20 mouse cellular contexts compared by ENCODE assay signal in the genomic region with DNA sequence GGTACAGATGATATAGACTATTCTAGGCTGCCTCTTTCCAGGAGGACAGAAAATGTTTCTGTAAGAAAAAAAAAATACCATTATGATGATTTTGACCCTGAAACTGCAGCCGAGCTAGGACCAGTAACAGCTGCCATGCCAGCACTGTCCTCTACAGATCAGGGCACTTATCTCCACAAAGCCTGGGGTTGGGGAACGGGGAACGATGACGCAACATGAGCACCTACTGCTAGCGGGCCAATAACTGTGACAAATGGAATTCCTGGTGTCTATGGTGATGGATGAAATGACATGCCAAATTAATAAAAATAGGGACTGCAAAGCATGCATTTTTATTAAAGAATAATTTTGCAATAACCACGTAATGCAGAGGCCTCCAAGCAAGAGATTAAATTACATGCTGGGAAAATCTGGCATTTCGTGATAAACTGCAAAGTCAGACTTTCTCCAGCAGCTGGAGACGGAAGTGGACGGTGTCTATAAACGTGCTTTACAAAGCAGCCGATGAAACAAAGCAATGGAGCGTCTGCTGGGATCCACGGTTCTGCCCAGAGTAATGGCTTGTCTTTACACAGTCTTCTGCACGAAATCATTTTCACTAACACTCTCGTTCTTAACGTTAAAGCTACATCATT. TPM values are rescaled to one million over a fixed set of nuclear protein-coding genes. Genes with fewer than 3 reads are reported as not detected.
A peak's percentile ranks its signal among the peaks of the same experiment; 100 is the strongest.
DNase-seq lines count a peak whose midpoint lies in the region; ATAC-seq and TF ChIP-seq lines count a peak whose summit lies in the region.
"Had no signal": no experiment of that assay in that cellular context is flagged by ENCODE, and none has a peak within 500 bp of the region (broad histone marks: within the 10 kb centered on the region; RNA-seq: fewer than 3 reads in every experiment).

No protein-coding gene starts in this region.

- H3ac ChIP-seq in myocyte (ENCODE audit: control insufficient read depth, insufficient read length) = no peak overlapping the region

- no peaks in the 10 kb centered on the region; the same call in 1 of the 2 replicates for H3K4me1 ChIP-seq in intestine, embryonic 14.5 days (replicated peaks; ENCODE audit: control insufficient read depth, insufficient read depth, low read length)
- no peaks in the 10 kb centered on the region for H3K4me1 ChIP-seq in intestine, postnatal 0 days (replicated peaks; ENCODE audit: control insufficient read depth, insufficient read depth, low read length)
- peaks cover 11% of the 10 kb centered on the region; the same call in 1 of the 2 replicates for H3K4me1 ChIP-seq in hindbrain, embryonic 15.5 days (replicated peaks)
- no peaks in the 10 kb centered on the region for H3K4me1 ChIP-seq in liver, embryonic 12.5 days
- H3K4me1 ChIP-seq: heart, embryonic 10.5 days; liver, embryonic 13.5 days had no signal

- no peak for TF ChIP-seq POLR2A in myocyte (IDR thresholded peaks at IDR 0.05; ENCODE audit: insufficient read length, low read depth)

- H3K9ac ChIP-seq in intestine, embryonic 14.5 days (ENCODE audit: low read length) = no peak overlapping the region
- no peak overlapping the region for H3K9ac ChIP-seq in intestine, postnatal 0 days (ENCODE audit: low read depth, low read length)
- H3K9ac ChIP-seq in hindbrain, embryonic 15.5 days = no peak overlapping the region
- H3K9ac ChIP-seq in liver, embryonic 12.5 days = no peak overlapping the region
- H3K9ac ChIP-seq: embryonic facial prominence, embryonic 13.5 days; liver, embryonic 13.5 days had no signal

- H3K4me3 ChIP-seq in intestine, embryonic 14.5 days (ENCODE audit: low read depth, low read length) = no peak overlapping the region
- H3K4me3 ChIP-seq in intestine, postnatal 0 days (ENCODE audit: low read depth, low read length) = no peak overlapping the region
- H3K4me3 ChIP-seq in hindbrain, embryonic 15.5 days = no peak overlapping the region
- H3K4me3 ChIP-seq in myocyte = no peak overlapping the region
- no peak overlapping the region for H3K4me3 ChIP-seq in liver, embryonic 12.5 days
- H3K4me3 ChIP-seq: embryonic facial prominence, embryonic 13.5 days; heart, embryonic 10.5 days; layer of hippocampus, adult 2 months; liver, embryonic 13.5 days; megakaryocyte, embryonic 14.5 days had no signal

- H3K36me3 ChIP-seq in intestine, embryonic 14.5 days (ENCODE audit: control insufficient read depth, insufficient read depth, low read length) = no peaks in the 10 kb centered on the region
- no peaks in the 10 kb centered on the region for H3K36me3 ChIP-seq in intestine, postnatal 0 days (ENCODE audit: control insufficient read depth, insufficient read depth)
- no peaks in the 10 kb centered on the region for H3K36me3 ChIP-seq in hindbrain, embryonic 15.5 days
- H3K36me3 ChIP-seq in myocyte (ENCODE audit: control insufficient read depth, insufficient read depth) = no peaks in the 10 kb centered on the region
- no peaks in the 10 kb centered on the region for H3K36me3 ChIP-seq in liver, embryonic 12.5 days
- H3K36me3 ChIP-seq: embryonic facial prominence, embryonic 13.5 days; heart, embryonic 10.5 days; liver, embryonic 13.5 days had no signal

- DNase-seq in intestine, embryonic 14.5 days (ENCODE audit: low spot score) = no peak
- DNase-seq in NIH3T3 (ENCODE audit: low read depth) = peak; percentile 29
- DNase-seq in cerebellum, adult 11 months = no peak
- DNase-seq: adrenal gland, adult 2 months; cerebellum, postnatal 36 days; gastrocnemius, postnatal 25 days; heart, postnatal 14 days; left cerebral cortex, postnatal 4 days; liver, embryonic 13.5 days; lung, postnatal 10 days had no signal

- no peak for TF ChIP-seq CTCF in intestine, postnatal 0 days (IDR thresholded peaks at IDR 0.05; ENCODE audit: low read depth)

- no peak overlapping the region for H3K27ac ChIP-seq in intestine, embryonic 14.5 days (ENCODE audit: low read depth)
- H3K27ac ChIP-seq in intestine, postnatal 0 days (ENCODE audit: low read depth, low read length) = no peak overlapping the region
- peak overlapping the region; percentile 42 for H3K27ac ChIP-seq in hindbrain, embryonic 15.5 days (replicated peaks)
- no peak overlapping the region for H3K27ac ChIP-seq in liver, embryonic 12.5 days
- H3K27ac ChIP-seq: embryonic facial prominence, embryonic 13.5 days; heart, embryonic 10.5 days; layer of hippocampus, adult 2 months; liver, embryonic 13.5 days; stomach, postnatal 0 days had no signal

- ATAC-seq in intestine, embryonic 14.5 days (replicated peaks; ENCODE audit: low FRiP score, low TSS enrichment, low read depth) = 0 out of 2 replicates have a peak, but pooled peaks have one; percentile 32
- no peak for ATAC-seq in intestine, postnatal 0 days
- ATAC-seq in hindbrain, embryonic 15.5 days (ENCODE audit: low FRiP score, low read depth) = peak; percentile 56; the same call in 1 of the 2 replicates
- no peak for ATAC-seq in liver, embryonic 12.5 days
- ATAC-seq: intestine, embryonic 16.5 days had no signal

- WGBS in intestine, embryonic 14.5 days = 32% methylated on average over 16 of the region's 16 CpGs
- 20% methylated on average over 16 of the region's 16 CpGs for WGBS in intestine, postnatal 0 days
- 26% methylated on average over 16 of the region's 16 CpGs for WGBS in hindbrain, embryonic 15.5 days
- 55% methylated on average over 16 of the region's 16 CpGs for WGBS in liver, embryonic 12.5 days (ENCODE audit: insufficient replicate concordance)

- H3K9me3 ChIP-seq in intestine, embryonic 14.5 days (ENCODE audit: control insufficient read depth, low read length) = no peaks in the 10 kb centered on the region
- H3K9me3 ChIP-seq in intestine, postnatal 0 days (ENCODE audit: control insufficient read depth) = no peaks in the 10 kb centered on the region
- H3K9me3 ChIP-seq in hindbrain, embryonic 15.5 days = no peaks in the 10 kb centered on the region
- no peaks in the 10 kb centered on the region for H3K9me3 ChIP-seq in liver, embryonic 12.5 days (replicated peaks)
- H3K9me3 ChIP-seq: embryonic facial prominence, embryonic 13.5 days; heart, embryonic 10.5 days; liver, embryonic 13.5 days; megakaryocyte, embryonic 14.5 days had no signal

- H3K4me2 ChIP-seq in intestine, embryonic 14.5 days (ENCODE audit: low read length) = no peak overlapping the region
- no peak overlapping the region for H3K4me2 ChIP-seq in intestine, postnatal 0 days (replicated peaks; ENCODE audit: low read depth)
- peak overlapping the region; percentile 28 for H3K4me2 ChIP-seq in hindbrain, embryonic 15.5 days
- H3K4me2 ChIP-seq in myocyte (ENCODE audit: low read depth) = no peak overlapping the region
- no peak overlapping the region for H3K4me2 ChIP-seq in liver, embryonic 12.5 days
- H3K4me2 ChIP-seq: embryonic facial prominence, embryonic 13.5 days; liver, embryonic 13.5 days had no signal

- H3K27me3 ChIP-seq in intestine, embryonic 14.5 days (replicated peaks; ENCODE audit: control insufficient read depth, insufficient read depth, low read length) = no peaks in the 10 kb centered on the region
- H3K27me3 ChIP-seq in intestine, postnatal 0 days (replicated peaks; ENCODE audit: control insufficient read depth, insufficient read depth, low read length) = no peaks in the 10 kb centered on the region
- H3K27me3 ChIP-seq in hindbrain, embryonic 15.5 days = no peaks in the 10 kb centered on the region
- peaks cover 12% of the 10 kb centered on the region for H3K27me3 ChIP-seq in myocyte (ENCODE audit: control insufficient read depth, insufficient read depth, insufficient read length)
- H3K27me3 ChIP-seq in liver, embryonic 12.5 days (replicated peaks) = peaks cover 18% of the 10 kb centered on the region

- no peaks in the 10 kb centered on the region for H3K79me2 ChIP-seq in myocyte (ENCODE audit: control insufficient read depth, insufficient read depth)

TF ChIP-seq in myocyte, 11 proteins besides CTCF, POLR2A, EP300 and RAD21:
- peak in 1 of 3 experiments; percentile 29 for TF ChIP-seq MYOG (IDR thresholded peaks at IDR 0.05; ENCODE audit: control insufficient read depth in 1 of 3, insufficient read depth in 1 of 3, insufficient read length in 2 of 3, low read depth in 2 of 3)
- 0 out of 2 replicates have a peak, but pooled peaks have one; percentile 2 for TF ChIP-seq CEBPB (IDR thresholded peaks at IDR 0.05; ENCODE audit: insufficient read depth, poor library complexity, severe bottlenecking)
- TF ChIP-seq USF1 (IDR thresholded peaks at IDR 0.05; ENCODE audit: low read depth) = no peak

RNA-seq across cellular contexts. Expression of a gene that starts 19.1 kb away (rescaled TPM):
- 343 and 359 TPM in 2 replicates for polyA plus RNA-seq in intestine, embryonic 14.5 days (2014; fragmentation: Nextera tagmentation; extraction: Ambion mirVana)
- 139 and 141 TPM in 2 replicates for polyA plus RNA-seq in intestine, postnatal 0 days (2015; fragmentation: Nextera tagmentation; extraction: Ambion mirVana)
- polyA plus RNA-seq in hindbrain, embryonic 15.5 days (2015; fragmentation: Nextera tagmentation; extraction: Ambion mirVana) = 484 and 489 TPM in 2 replicates
- 231 TPM for polyA plus RNA-seq in myocyte (2012; fragmentation: generic; extraction: Trizol)
- polyA plus RNA-seq in liver, embryonic 12.5 days (2016; fragmentation: Nextera tagmentation; extraction: Ambion mirVana) = 279 and 296 TPM in 2 replicates

RNA-seq across cellular contexts. Expression of a gene that starts 41.4 kb away (rescaled TPM):
- 129 and 141 TPM in 2 replicates for polyA plus RNA-seq in intestine, embryonic 14.5 days (2014; fragmentation: Nextera tagmentation; extraction: Ambion mirVana)
- 79.2 and 81.0 TPM in 2 replicates for polyA plus RNA-seq in intestine, postnatal 0 days (2015; fragmentation: Nextera tagmentation; extraction: Ambion mirVana)
- polyA plus RNA-seq in hindbrain, embryonic 15.5 days (2015; fragmentation: Nextera tagmentation; extraction: Ambion mirVana) = 125 and 127 TPM in 2 replicates
- 114 TPM for polyA plus RNA-seq in myocyte (2012; fragmentation: generic; extraction: Trizol)
- polyA plus RNA-seq in liver, embryonic 12.5 days (2016; fragmentation: Nextera tagmentation; extraction: Ambion mirVana) = 64.2 and 67.7 TPM in 2 replicates

Comparison
In these comparisons a context has a peak if more than half of its experiments do, and no peak if none do; other contexts are left out.
1. ATAC-seq: peak in intestine, embryonic 14.5 days (single experiment) and hindbrain, embryonic 15.5 days (single experiment); none in intestine, postnatal 0 days (single experiment) and liver, embryonic 12.5 days (single experiment).